Mouse (Mus musculus) embryonic facial prominence, embryonic 12.5 days (tissue): ENCODE results near the gene Tsen34. TPM values are rescaled to one million over a fixed set of nuclear protein-coding genes. Genes with fewer than 3 reads are reported as not detected.

Experiments
- ATAC-seq: fragments of 200-750 bp; cut with Nextera tagmentation; 2 replicates; pipeline ENCODE4 v1.8.0; 2017; ENCODE audit not compliant: insufficient number of reproducible peaks, insufficient read depth, low FRiP score, low TSS enrichment
- H3K27ac ChIP-seq: fragments of 300-500 bp; sonication (generic); 2 replicates; pipeline ENCODE4 v1.5.1; 2016; ENCODE audit warnings: mild to moderate bottlenecking
- H3K27me3 ChIP-seq: fragments of 300-500 bp; sonication (generic); 2 replicates; pipeline ENCODE4 v1.6.1; 2016; ENCODE audit warnings: mild to moderate bottlenecking, moderate library complexity
- H3K36me3 ChIP-seq: fragments of 300-500 bp; sonication (generic); 2 replicates; pipeline ENCODE4 v1.6.1; 2016; ENCODE audit warnings: mild to moderate bottlenecking
- H3K4me1 ChIP-seq: fragments of 300-500 bp; sonication (generic); 2 replicates; pipeline ENCODE4 v1.6.1; 2016
- H3K4me2 ChIP-seq: fragments of 300-500 bp; sonication (generic); replicated peaks from 2 replicates; pipeline ENCODE4 v1.6.1; 2016; ENCODE audit warnings: mild to moderate bottlenecking, moderate library complexity
- H3K4me3 ChIP-seq: fragments of 300-500 bp; sonication (generic); 2 replicates; pipeline ENCODE4 v1.5.1; 2016; ENCODE audit warnings: mild to moderate bottlenecking
- H3K9ac ChIP-seq: fragments of 300-500 bp; sonication (generic); 2 replicates; pipeline ENCODE4 v1.6.1; 2016; ENCODE audit warnings: mild to moderate bottlenecking, moderate library complexity
- H3K9me3 ChIP-seq: fragments of 300-500 bp; sonication (generic); 2 replicates; pipeline ENCODE4 v1.6.1; 2016; ENCODE audit warnings: mild to moderate bottlenecking, moderate library complexity
- WGBS: fragments of 180-500 bp; shearing (Covaris S2); methylation state at CpG from one replicate; pipeline ENCODE4 v1.1.7; 2016; 5-methylcytosine and 5-hydroxymethylcytosine counted together
- polyA plus RNA-seq: library from polyadenylated mRNA; unstranded; fragments of >200 nt; fragmentation: Nextera tagmentation; extraction: Ambion mirVana; gene quantifications from 2 replicates; pipeline ENCODE4 v1.2.1, GENCODE M21; 2016

The Tsen34 gene
- polyA plus RNA-seq, result 283 and 284 TPM in 2 replicates

DNA sequence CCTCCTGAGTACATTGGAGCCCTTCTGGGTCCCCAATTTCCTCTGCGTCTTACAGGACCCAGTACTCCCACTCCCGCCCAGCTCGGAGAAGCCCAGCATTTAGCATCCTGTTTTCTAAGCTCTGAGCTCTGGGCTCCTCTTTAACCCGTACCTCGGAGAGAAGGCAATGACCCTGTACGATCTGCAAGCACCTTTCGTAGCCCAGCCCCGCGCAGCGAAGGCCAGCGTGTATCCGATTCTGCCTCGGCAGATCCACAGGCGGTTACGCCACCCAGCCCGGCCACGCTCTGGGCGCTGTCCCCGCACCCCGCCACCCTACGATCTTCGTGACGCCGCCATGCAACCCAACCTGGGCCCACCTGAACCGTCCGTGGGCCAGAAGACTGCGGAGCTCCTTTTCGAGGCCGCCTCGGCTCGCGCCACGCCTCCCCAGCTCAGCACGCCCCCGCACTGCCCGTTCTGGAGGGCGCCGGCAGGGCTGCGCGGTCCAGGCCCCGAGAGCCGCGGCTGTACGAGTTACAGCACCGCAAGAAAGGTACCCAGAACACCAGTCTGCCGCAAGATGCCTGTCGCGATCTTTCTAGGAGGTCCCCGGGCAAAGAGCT, at the start of gene Tsen34:
Tsen34 (plus strand) TSS at position 482 of the 605 bp plus-strand sequence.
- Histone ChIP-seq H3K4me3 (peak within 1 kb of the TSS; percentile 69), H3K4me2 (peak within 1 kb of the TSS; percentile 77), H3K27ac (peak within 1 kb of the TSS; percentile 97), H3K9me3 (no peaks in the 10 kb centered on the region), H3K4me1 (peaks cover 21% of the 10 kb centered on the region), H3K9ac (peak within 1 kb of the TSS; percentile 92), H3K36me3 (peaks cover 25% of the 10 kb centered on the region), H3K27me3 (no peaks in the 10 kb centered on the region)
- peak; percentile 74 for ATAC-seq
- under 1% methylated on average over 49 of the region's 49 CpGs for WGBS

DNA sequence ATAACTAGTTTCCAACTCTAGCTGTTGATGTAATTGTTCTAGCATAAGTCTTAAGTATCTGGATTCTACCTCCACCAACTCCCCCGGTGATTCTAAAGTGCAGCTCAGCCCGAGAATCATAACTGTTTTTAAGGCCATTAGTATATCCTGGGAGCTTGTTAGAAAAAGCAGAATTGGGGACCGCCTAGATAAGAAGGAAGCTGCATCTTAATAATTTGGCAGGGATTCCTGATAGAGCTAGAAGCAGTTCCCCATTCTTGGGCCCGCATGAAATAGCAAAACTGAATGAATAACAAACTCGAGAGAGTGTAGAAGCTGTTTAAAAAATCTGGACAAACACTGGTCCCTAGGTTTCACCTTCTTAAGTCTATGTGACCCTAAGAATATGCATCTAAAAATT, 49.3 kb upstream of the Tsen34 start:
- H3K9ac ChIP-seq, result no peak overlapping the region
- H3K4me3 ChIP-seq, result no peak overlapping the region
- no peak overlapping the region for H3K4me2 ChIP-seq
- H3K27ac ChIP-seq, result no peak overlapping the region
- no peaks in the 10 kb centered on the region for H3K9me3 ChIP-seq
- H3K4me1 ChIP-seq, result peaks cover 20% of the 10 kb centered on the region
- WGBS, result 78% methylated on average over 5 of the region's 5 CpGs
- no peaks in the 10 kb centered on the region for H3K27me3 ChIP-seq
- no peak for ATAC-seq
- H3K36me3 ChIP-seq, result peaks cover 46% of the 10 kb centered on the region

- ATAC-seq, result no peak
- no peaks in the 10 kb centered on the region for H3K9me3 ChIP-seq
- 0 out of 2 replicates have a peak overlapping the region, but pooled peaks have one; percentile 59 for H3K27ac ChIP-seq
- H3K36me3 ChIP-seq, result peaks cover 46% of the 10 kb centered on the region
- peak overlapping the region; percentile 98 for H3K4me3 ChIP-seq
- H3K4me1 ChIP-seq, result peaks cover 24% of the 10 kb centered on the region
- no peaks in the 10 kb centered on the region for H3K27me3 ChIP-seq
- peak overlapping the region; percentile 62 for H3K4me2 ChIP-seq
- WGBS, result 28% methylated on average over 9 of the region's 9 CpGs
- no peak overlapping the region for H3K9ac ChIP-seq
Observed at GRCm38 (mm10) chr7:3643843-3644242, 48.8 kb upstream of the Tsen34 start.

GRCm38 (mm10) chr7:3644348-3644671, 48.4 kb upstream of the Tsen34 start:
- H3K4me3 ChIP-seq, result peak overlapping the region; percentile 98
- H3K9me3 ChIP-seq, result no peaks in the 10 kb centered on the region
- 0 out of 2 replicates have a peak overlapping the region, but pooled peaks have one; percentile 59 for H3K27ac ChIP-seq
- 0 out of 2 replicates have a peak overlapping the region, but pooled peaks have one; percentile 8 for H3K9ac ChIP-seq
- no peak for ATAC-seq
- peaks cover 27% of the 10 kb centered on the region for H3K4me1 ChIP-seq
- peaks cover 42% of the 10 kb centered on the region for H3K36me3 ChIP-seq
- no peaks in the 10 kb centered on the region for H3K27me3 ChIP-seq
- peak overlapping the region; percentile 62 for H3K4me2 ChIP-seq
- WGBS, result 2% methylated on average over 11 of the region's 11 CpGs

- under 1% methylated on average over 57 of the region's 58 CpGs for WGBS
- Histone ChIP-seq H3K27ac (peak within 1 kb of the TSS; percentile 97), H3K4me2 (peak within 1 kb of the TSS; percentile 86), H3K4me3 (peak within 1 kb of the TSS; percentile 98), H3K36me3 (peaks cover 36% of the 10 kb centered on the region), H3K4me1 (peaks cover 27% of the 10 kb centered on the region), H3K27me3 (no peaks in the 10 kb centered on the region), H3K9ac (peak within 1 kb of the TSS; percentile 99), H3K9me3 (no peaks in the 10 kb centered on the region)
- peak; percentile 99 for ATAC-seq
Observed at GRCm38 (mm10) chr7:3644672-3645487, 47.8 kb upstream of the Tsen34 start, which contains the start of gene Cnot3. TSS of gene Cnot3 (plus strand) at chr7:3645268.

- H3K27me3 ChIP-seq, result no peaks in the 10 kb centered on the region
- peak overlapping the region; percentile 99 for H3K9ac ChIP-seq
- H3K4me2 ChIP-seq, result peak overlapping the region; percentile 86
- WGBS, result under 1% methylated on average over 45 of the region's 58 CpGs
- H3K36me3 ChIP-seq, result peaks cover 36% of the 10 kb centered on the region
- ATAC-seq, result no peak
- H3K4me3 ChIP-seq, result peak overlapping the region; percentile 98
- peak overlapping the region; percentile 97 for H3K27ac ChIP-seq
- H3K4me1 ChIP-seq, result peaks cover 27% of the 10 kb centered on the region
- no peaks in the 10 kb centered on the region for H3K9me3 ChIP-seq
Observed at GRCm38 (mm10) chr7:3645488-3646025, 47.1 kb upstream of the Tsen34 start.

DNA sequence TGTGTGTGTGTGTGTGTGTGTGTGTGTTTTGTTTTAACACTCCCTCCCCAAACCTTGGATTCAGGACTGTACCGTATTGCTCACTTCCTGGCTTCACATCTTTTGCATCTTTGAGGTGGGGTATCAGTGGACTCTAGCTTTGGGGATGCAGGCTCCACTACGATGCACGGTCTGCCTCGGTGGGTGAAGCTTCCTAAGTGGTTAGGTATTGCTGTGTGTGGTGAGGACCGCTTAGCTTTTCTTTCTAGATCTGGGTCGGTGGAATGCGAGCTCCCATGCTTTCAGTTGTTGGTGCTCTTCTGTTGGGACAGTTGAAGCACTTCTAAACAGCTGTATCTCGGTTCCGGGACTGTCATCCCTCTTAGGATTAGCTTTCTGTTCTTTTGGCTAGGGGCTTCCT, 46.5 kb upstream of the Tsen34 start:
- H3K4me3 ChIP-seq, result peak overlapping the region; percentile 98
- H3K4me2 ChIP-seq, result peak overlapping the region; percentile 86
- peak overlapping the region; percentile 99 for H3K9ac ChIP-seq
- H3K36me3 ChIP-seq, result peaks cover 36% of the 10 kb centered on the region
- no peaks in the 10 kb centered on the region for H3K27me3 ChIP-seq
- H3K9me3 ChIP-seq, result no peaks in the 10 kb centered on the region
- peaks cover 27% of the 10 kb centered on the region for H3K4me1 ChIP-seq
- ATAC-seq, result no peak
- H3K27ac ChIP-seq, result peak overlapping the region; percentile 97; the same call in 1 of the 2 replicates
- 17% methylated on average over 9 of the region's 9 CpGs for WGBS

DNA sequence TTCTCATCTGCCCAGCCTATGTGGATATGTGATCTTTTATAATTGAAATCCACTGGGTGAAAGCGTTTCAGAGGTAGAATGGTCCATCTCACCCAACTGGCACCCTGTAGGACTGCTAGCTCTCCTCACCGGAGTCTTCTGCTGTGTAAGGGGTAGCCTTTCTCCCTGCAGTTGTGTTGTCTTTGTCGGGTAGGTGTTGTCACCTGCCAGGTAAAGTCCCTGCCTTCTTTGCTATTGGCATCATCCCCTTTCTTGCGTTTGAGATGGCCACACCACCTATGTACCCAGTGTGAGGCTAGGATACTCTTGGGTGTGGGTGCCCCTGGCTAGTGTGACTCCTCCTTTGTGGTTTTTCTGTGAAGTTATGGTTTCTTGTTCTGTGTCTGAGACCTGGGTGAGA, 46.0 kb upstream of the Tsen34 start:
- WGBS, result 73% methylated on average over 4 of the region's 4 CpGs
- ATAC-seq, result no peak
- H3K36me3 ChIP-seq, result peaks cover 36% of the 10 kb centered on the region
- no peaks in the 10 kb centered on the region for H3K27me3 ChIP-seq
- H3K4me1 ChIP-seq, result peaks cover 27% of the 10 kb centered on the region
- peak overlapping the region; percentile 99 for H3K9ac ChIP-seq
- peak overlapping the region; percentile 86 for H3K4me2 ChIP-seq
- H3K27ac ChIP-seq, result no peak overlapping the region
- no peaks in the 10 kb centered on the region for H3K9me3 ChIP-seq
- H3K4me3 ChIP-seq, result peak overlapping the region; percentile 98

- H3K27me3 ChIP-seq, result no peaks in the 10 kb centered on the region
- no peak for ATAC-seq
- no peak overlapping the region for H3K4me3 ChIP-seq
- H3K4me2 ChIP-seq, result no peak overlapping the region
- WGBS, result 88% methylated on average over 4 of the region's 4 CpGs
- no peaks in the 10 kb centered on the region for H3K9me3 ChIP-seq
- H3K4me1 ChIP-seq, result no peaks in the 10 kb centered on the region
- peaks cover 98% of the 10 kb centered on the region for H3K36me3 ChIP-seq
- no peak overlapping the region for H3K9ac ChIP-seq
- H3K27ac ChIP-seq, result no peak overlapping the region
Observed at GRCm38 (mm10) chr7:3656966-3657365, 35.7 kb upstream of the Tsen34 start.

DNA sequence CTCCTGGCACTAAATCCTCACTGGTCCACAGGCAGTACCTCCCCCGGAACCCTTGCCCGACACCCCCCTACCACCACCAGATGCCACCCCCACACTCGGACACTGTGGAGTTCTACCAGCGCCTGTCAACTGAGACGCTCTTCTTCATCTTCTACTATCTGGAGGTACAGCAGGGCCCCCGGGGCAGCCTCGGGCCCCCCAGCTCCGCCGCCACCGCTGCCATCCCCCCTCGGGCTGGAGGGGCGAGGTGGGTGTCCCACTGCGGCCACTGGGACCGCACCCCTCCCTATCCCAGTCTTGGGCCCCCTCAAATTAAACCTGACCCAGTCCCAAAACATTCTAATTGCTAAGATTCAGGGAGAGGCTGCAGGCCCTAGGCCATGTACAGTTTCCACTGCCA, 34.1 kb upstream of the Tsen34 start:
- Histone ChIP-seq H3K36me3 (peaks cover 95% of the 10 kb centered on the region), H3K9ac (no peak overlapping the region), H3K4me2 (no peak overlapping the region), H3K9me3 (no peaks in the 10 kb centered on the region), H3K27ac (no peak overlapping the region), H3K4me3 (no peak overlapping the region), H3K27me3 (no peaks in the 10 kb centered on the region), H3K4me1 (peaks cover 2% of the 10 kb centered on the region)
- 97% methylated on average over 14 of the region's 14 CpGs for WGBS
- no peak for ATAC-seq

DNA sequence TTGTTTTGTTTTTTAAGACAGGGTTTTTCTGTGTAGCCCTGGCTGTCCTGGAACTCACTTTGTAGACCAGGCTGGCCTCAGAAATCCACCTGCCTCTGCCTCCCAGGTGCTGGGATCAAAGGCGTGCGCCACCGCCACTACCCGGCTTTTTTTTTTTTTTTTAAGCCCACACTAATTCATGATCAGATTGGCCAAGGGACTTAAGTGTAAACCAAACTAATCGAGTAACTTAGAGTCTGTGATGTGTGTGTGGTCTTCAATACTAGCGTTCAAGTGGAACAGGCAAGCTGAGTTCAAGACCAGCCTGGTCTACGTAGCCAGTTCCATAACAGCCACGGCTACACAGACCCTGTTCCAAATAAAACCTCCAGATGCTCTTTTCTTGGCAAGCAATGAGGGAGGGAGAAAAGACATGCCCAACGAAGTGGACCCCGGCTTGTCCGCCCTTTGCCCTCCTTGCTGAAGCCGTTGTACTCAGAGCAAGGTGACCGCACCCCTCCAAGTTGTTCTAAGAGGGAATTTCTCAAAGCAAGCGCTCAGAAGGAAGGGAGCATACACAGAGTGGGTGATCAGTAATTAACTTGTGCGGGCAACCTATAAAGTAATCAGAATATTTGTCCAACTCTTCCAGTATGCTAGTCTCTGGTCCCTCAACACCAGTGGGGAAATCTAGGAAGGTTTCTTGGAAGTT, 28.0 kb upstream of the Tsen34 start:
- Histone ChIP-seq H3K4me2 (peak overlapping the region; percentile 73), H3K27ac (peak overlapping the region; percentile 88), H3K9me3 (no peaks in the 10 kb centered on the region), H3K4me3 (peak overlapping the region; percentile 72), H3K27me3 (no peaks in the 10 kb centered on the region), H3K36me3 (peaks cover 34% of the 10 kb centered on the region), H3K9ac (peak overlapping the region; percentile 79), H3K4me1 (peaks cover 11% of the 10 kb centered on the region)
- 35% methylated on average over 15 of the region's 15 CpGs for WGBS
- peak; percentile 11; the same call in 1 of the 2 replicates for ATAC-seq
